In genomic region chr14:102891552-102891951, GRCm38 (mm10) we compare ENCODE assay signal across 15 mouse cellular contexts.
"Had no signal": no experiment of that assay in that cellular context is flagged by ENCODE, and none has a peak within 500 bp of the region (broad histone marks: within the 10 kb centered on the region; RNA-seq: fewer than 3 reads in every experiment).

No protein-coding gene starts in this region.

- ATAC-seq: midbrain, embryonic 16.5 days had no signal

- DNase-seq: liver, embryonic 13.5 days; lung, adult 18-20 months; lung, embryonic 14.5 days; lung, postnatal 10 days; lung, postnatal 4 days; midbrain, embryonic 14.5 days; retina, postnatal 1 day; right cerebral cortex, adult 18-20 months; right cerebral cortex, postnatal 25 days; right cerebral cortex, postnatal 4 days; spleen, adult 18-20 months; thymus, adult 18-20 months; thymus, postnatal 14 days; thymus, postnatal 36 days had no signal
